ENCODE assay signal across 17 mouse cellular contexts in genomic region chr1:128623594-128623887, GRCm38 (mm10). TPM values are rescaled to one million over a fixed set of nuclear protein-coding genes. Genes with fewer than 3 reads are reported as not detected.
DNase-seq lines count a peak whose midpoint lies in the region; ATAC-seq and TF ChIP-seq lines count a peak whose summit lies in the region.
"Had no signal": no experiment of that assay in that cellular context is flagged by ENCODE, and none has a peak within 500 bp of the region (broad histone marks: within the 10 kb centered on the region; RNA-seq: fewer than 3 reads in every experiment).

No protein-coding gene starts in this region.

- WGBS in liver, postnatal 0 days (ENCODE audit: insufficient replicate concordance), result 51% methylated on average over 4 of the region's 4 CpGs
- WGBS in embryonic facial prominence, embryonic 14.5 days, result 21% methylated on average over 4 of the region's 4 CpGs
- 17% methylated on average over 4 of the region's 4 CpGs for WGBS in forebrain, postnatal 0 days
- 28% methylated on average over 4 of the region's 4 CpGs for WGBS in midbrain, embryonic 15.5 days
- 41% methylated on average over 4 of the region's 4 CpGs for WGBS in stomach, postnatal 0 days

- H3K4me2 ChIP-seq in liver, postnatal 0 days (ENCODE audit: low read depth, low read length), result peak overlapping the region; percentile 9; the same call in 1 of the 2 replicates
- H3K4me2 ChIP-seq in embryonic facial prominence, embryonic 14.5 days (ENCODE audit: low read depth, low read length), result no peak overlapping the region
- no peak overlapping the region for H3K4me2 ChIP-seq in forebrain, postnatal 0 days (ENCODE audit: low read depth)
- no peak overlapping the region for H3K4me2 ChIP-seq in midbrain, embryonic 15.5 days
- H3K4me2 ChIP-seq in stomach, postnatal 0 days (replicated peaks; ENCODE audit: low read depth), result no peak overlapping the region
- H3K4me2 ChIP-seq: liver, embryonic 13.5 days had no signal

- no peaks in the 10 kb centered on the region for H3K9me3 ChIP-seq in liver, postnatal 0 days (ENCODE audit: low read length)
- H3K9me3 ChIP-seq in embryonic facial prominence, embryonic 14.5 days (ENCODE audit: control insufficient read depth, low read length), result no peaks in the 10 kb centered on the region
- H3K9me3 ChIP-seq in forebrain, postnatal 0 days (ENCODE audit: low read length), result no peaks in the 10 kb centered on the region
- no peaks in the 10 kb centered on the region for H3K9me3 ChIP-seq in midbrain, embryonic 15.5 days
- no peaks in the 10 kb centered on the region for H3K9me3 ChIP-seq in stomach, postnatal 0 days (ENCODE audit: control insufficient read depth, low read length)
- H3K9me3 ChIP-seq: liver, embryonic 13.5 days had no signal

- H3K27me3 ChIP-seq in liver, postnatal 0 days (ENCODE audit: insufficient read depth, low read length), result no peaks in the 10 kb centered on the region
- no peaks in the 10 kb centered on the region for H3K27me3 ChIP-seq in embryonic facial prominence, embryonic 14.5 days (replicated peaks; ENCODE audit: control insufficient read depth, insufficient read depth, low read length)
- no peaks in the 10 kb centered on the region for H3K27me3 ChIP-seq in forebrain, postnatal 0 days (ENCODE audit: insufficient read depth, low read length)
- H3K27me3 ChIP-seq in midbrain, embryonic 15.5 days (replicated peaks), result no peaks in the 10 kb centered on the region
- H3K27me3 ChIP-seq in stomach, postnatal 0 days (ENCODE audit: control insufficient read depth, insufficient read depth, low read length), result no peaks in the 10 kb centered on the region
- H3K27me3 ChIP-seq: liver, embryonic 13.5 days; Patski had no signal

- ATAC-seq in liver, postnatal 0 days, result no peak
- ATAC-seq in embryonic facial prominence, embryonic 14.5 days (ENCODE audit: low read depth), result peak; percentile 51; the same call in 1 of the 2 replicates
- peak; percentile 71; the same call in 1 of the 2 replicates for ATAC-seq in forebrain, postnatal 0 days
- peak; percentile 61 for ATAC-seq in midbrain, embryonic 15.5 days (replicated peaks)
- no peak for ATAC-seq in stomach, postnatal 0 days (ENCODE audit: low FRiP score, low TSS enrichment)
- ATAC-seq: intestine, postnatal 0 days; Patski had no signal

- TF ChIP-seq EP300 in liver, postnatal 0 days (IDR thresholded peaks at IDR 0.05; ENCODE audit: low read depth), result no peak
- TF ChIP-seq EP300 in stomach, postnatal 0 days (optimal IDR thresholded peaks at IDR 0.05), result no peak

- H3K9ac ChIP-seq in liver, postnatal 0 days (replicated peaks), result no peak overlapping the region
- no peak overlapping the region for H3K9ac ChIP-seq in embryonic facial prominence, embryonic 14.5 days (ENCODE audit: low read depth, low read length)
- no peak overlapping the region for H3K9ac ChIP-seq in forebrain, postnatal 0 days
- no peak overlapping the region for H3K9ac ChIP-seq in midbrain, embryonic 15.5 days
- no peak overlapping the region for H3K9ac ChIP-seq in stomach, postnatal 0 days (ENCODE audit: low read length)
- H3K9ac ChIP-seq: liver, embryonic 13.5 days had no signal

- H3K4me1 ChIP-seq in liver, postnatal 0 days (ENCODE audit: insufficient read depth), result no peaks in the 10 kb centered on the region
- H3K4me1 ChIP-seq in embryonic facial prominence, embryonic 14.5 days (ENCODE audit: control insufficient read depth, insufficient read depth, low read length), result 0 out of 2 replicates have a peak, but pooled peaks cover 6% of the 10 kb centered on the region
- H3K4me1 ChIP-seq in forebrain, postnatal 0 days (ENCODE audit: insufficient read depth), result no peaks in the 10 kb centered on the region
- H3K4me1 ChIP-seq in midbrain, embryonic 15.5 days, result peaks cover 22% of the 10 kb centered on the region
- H3K4me1 ChIP-seq in stomach, postnatal 0 days (replicated peaks; ENCODE audit: control insufficient read depth, insufficient read depth), result no peaks in the 10 kb centered on the region
- H3K4me1 ChIP-seq: liver, embryonic 13.5 days had no signal

- H3K36me3 ChIP-seq in liver, postnatal 0 days (replicated peaks; ENCODE audit: insufficient read depth, low read length), result no peaks in the 10 kb centered on the region
- no peaks in the 10 kb centered on the region for H3K36me3 ChIP-seq in embryonic facial prominence, embryonic 14.5 days (ENCODE audit: control insufficient read depth, insufficient read depth, low read length)
- no peaks in the 10 kb centered on the region for H3K36me3 ChIP-seq in forebrain, postnatal 0 days (ENCODE audit: insufficient read depth)
- H3K36me3 ChIP-seq in midbrain, embryonic 15.5 days (replicated peaks), result no peaks in the 10 kb centered on the region
- H3K36me3 ChIP-seq in stomach, postnatal 0 days (ENCODE audit: control insufficient read depth, insufficient read depth, low read length), result no peaks in the 10 kb centered on the region
- H3K36me3 ChIP-seq: liver, embryonic 13.5 days had no signal

- TF ChIP-seq CTCF in liver, postnatal 0 days (IDR thresholded peaks at IDR 0.05; ENCODE audit: low read depth), result no peak
- TF ChIP-seq CTCF in forebrain, postnatal 0 days (IDR thresholded peaks at IDR 0.05; ENCODE audit: low read depth), result no peak
- no peak for TF ChIP-seq CTCF in stomach, postnatal 0 days (IDR thresholded peaks at IDR 0.05; ENCODE audit: low read depth)

- no peak overlapping the region for H3K27ac ChIP-seq in liver, postnatal 0 days (ENCODE audit: low read depth)
- H3K27ac ChIP-seq in embryonic facial prominence, embryonic 14.5 days (replicated peaks; ENCODE audit: low read depth, low read length), result no peak overlapping the region
- H3K27ac ChIP-seq in forebrain, postnatal 0 days (ENCODE audit: low read depth, low read length), result no peak overlapping the region
- H3K27ac ChIP-seq in midbrain, embryonic 15.5 days, result 0 out of 2 replicates have a peak overlapping the region, but pooled peaks have one; percentile 16
- H3K27ac ChIP-seq in stomach, postnatal 0 days (replicated peaks), result no peak overlapping the region
- H3K27ac ChIP-seq: liver, embryonic 13.5 days; macrophage had no signal

- no peak overlapping the region for H3K4me3 ChIP-seq in liver, postnatal 0 days (ENCODE audit: low read depth, low read length)
- no peak overlapping the region for H3K4me3 ChIP-seq in embryonic facial prominence, embryonic 14.5 days (ENCODE audit: low read depth, low read length)
- no peak overlapping the region for H3K4me3 ChIP-seq in forebrain, postnatal 0 days (ENCODE audit: low read depth, low read length)
- H3K4me3 ChIP-seq in midbrain, embryonic 15.5 days, result no peak overlapping the region
- no peak overlapping the region for H3K4me3 ChIP-seq in stomach, postnatal 0 days (ENCODE audit: low read depth, low read length)
- H3K4me3 ChIP-seq: liver, embryonic 13.5 days had no signal

- DNase-seq in liver, postnatal 0 days, result no peak
- DNase-seq in liver, result no peak
- no peak for DNase-seq in embryonic facial prominence, embryonic 14.5 days (ENCODE audit: low spot score)
- no peak for DNase-seq in forebrain, postnatal 0 days
- DNase-seq in layer of hippocampus, postnatal 25 days (ENCODE audit: extremely low spot score in 1 of 2, low spot score in 1 of 2), result no peak
- no peak for DNase-seq in right cerebral cortex, postnatal 36 days (ENCODE audit: low spot score in 2 of 2)
- DNase-seq in stomach, postnatal 0 days (ENCODE audit: low spot score), result no peak
- DNase-seq: cerebellum, postnatal 25 days; gastrocnemius, postnatal 14 days; kidney, postnatal 36 days; liver, embryonic 13.5 days; right cerebral cortex, postnatal 4 days; thymus, adult 18-20 months had no signal

RNA-seq across cellular contexts. Expression of gene Cxcr4, which starts 31.4 kb away (rescaled TPM):
- polyA plus RNA-seq in liver, postnatal 0 days (2015; fragmentation: Nextera tagmentation; extraction: Ambion mirVana), result 4.3 and 5.5 TPM in 2 replicates
- polyA plus RNA-seq in embryonic facial prominence, embryonic 14.5 days (2014; fragmentation: Nextera tagmentation; extraction: Ambion mirVana), result 6.7 and 7.1 TPM in 2 replicates
- 41.3 and 44.9 TPM in 2 replicates for total RNA-seq in forebrain, postnatal 0 days (2014; rRNA removed)
- polyA plus RNA-seq in forebrain, postnatal 0 days (2015; fragmentation: Nextera tagmentation; extraction: Ambion mirVana), result 4.9 and 5.8 TPM in 2 replicates
- polyA plus RNA-seq in midbrain, embryonic 15.5 days (2015; fragmentation: Nextera tagmentation; extraction: Ambion mirVana), result 7.0 and 7.1 TPM in 2 replicates
- 1 to 10 TPM; 7.7 to 8.9 TPM for total RNA-seq in layer of hippocampus, postnatal 25 days (2021)
- polyA plus RNA-seq in stomach, postnatal 0 days (2015; fragmentation: Nextera tagmentation; extraction: Ambion mirVana), result 1.6 and 2.0 TPM in 2 replicates

Comparison
In these comparisons a context has a peak if more than half of its experiments do, and no peak if none do; other contexts are left out.
1. ATAC-seq: peak in embryonic facial prominence, embryonic 14.5 days (single experiment), forebrain, postnatal 0 days (single experiment) and midbrain, embryonic 15.5 days (single experiment); none in liver, postnatal 0 days (single experiment) and stomach, postnatal 0 days (single experiment).